Mouse (Mus musculus): ENCODE measurements around the gene Ocrl.

Gene Ocrl

GRCm38 (mm10) chrX:47977078-47977477 is 64.9 kb downstream of the Ocrl start:
- no peak for DNase-seq (ENCODE audit: low spot score)

GRCm38 (mm10) chrX:47985000-47985619 is 72.9 kb downstream of the Ocrl start:
- DNase-seq (ENCODE audit: low spot score) = peak; percentile 24

GRCm38 (mm10) chrX:47988024-47988423 is 75.8 kb downstream of the Ocrl start:
- DNase-seq (ENCODE audit: low spot score) = no peak

GRCm38 (mm10) chrX:47992606-47993005 is 80.4 kb downstream of the Ocrl start:
- DNase-seq (ENCODE audit: low spot score) = peak; percentile 51

- no peak for DNase-seq (ENCODE audit: low spot score)
Measured at GRCm38 (mm10) chrX:47998412-47998811, 86.2 kb downstream of the Ocrl start.

GRCm38 (mm10) chrX:48001151-48001550 is 89.0 kb downstream of the Ocrl start:
- no peak for DNase-seq (ENCODE audit: low spot score)

- no peak for DNase-seq (ENCODE audit: low spot score)
Measured at GRCm38 (mm10) chrX:48004786-48005185, 92.6 kb downstream of the Ocrl start.

- no peak for DNase-seq (ENCODE audit: low spot score)
Measured at GRCm38 (mm10) chrX:48006062-48006461, 93.9 kb downstream of the Ocrl start.

- DNase-seq (ENCODE audit: low spot score) = no peak
Measured at GRCm38 (mm10) chrX:48011656-48012055, 99.5 kb downstream of the Ocrl start.

Measured in spleen, adult 12 weeks (tissue).